Mouse (Mus musculus) limb, embryonic 12.5 days (tissue): ENCODE results near the gene Slc25a17. TPM values are rescaled to one million over a fixed set of nuclear protein-coding genes. Genes with fewer than 3 reads are reported as not detected.

Experiments
- ATAC-seq: fragments of 200-750 bp; cut with Nextera tagmentation; 2 replicates; pipeline ENCODE4 v1.8.0; 2017; ENCODE audit warnings: low read depth, moderate TSS enrichment; ENCODE audit not compliant: insufficient number of reproducible peaks, insufficient read depth, low FRiP score, low TSS enrichment
- H3K27ac ChIP-seq: fragments of 300-500 bp; sonication (generic); 2 replicates; pipeline ENCODE4 v1.5.1; 2016; ENCODE audit warnings: mild to moderate bottlenecking, moderate library complexity
- H3K27me3 ChIP-seq: fragments of 300-500 bp; sonication (generic); 2 replicates; pipeline ENCODE4 v1.6.1; 2016; ENCODE audit warnings: mild to moderate bottlenecking, moderate library complexity
- H3K36me3 ChIP-seq: fragments of 300-500 bp; sonication (generic); 2 replicates; pipeline ENCODE4 v1.6.1; 2016; ENCODE audit warnings: mild to moderate bottlenecking, moderate library complexity
- H3K4me1 ChIP-seq: fragments of 300-500 bp; sonication (generic); replicated peaks from 2 replicates; pipeline ENCODE4 v1.6.1; 2016
- H3K4me2 ChIP-seq: fragments of 300-500 bp; sonication (generic); 2 replicates; pipeline ENCODE4 v1.6.1; 2016; ENCODE audit warnings: mild to moderate bottlenecking, moderate library complexity
- H3K4me3 ChIP-seq: fragments of 300-500 bp; sonication (generic); replicated peaks from 2 replicates; pipeline ENCODE4 v1.5.1; 2016; ENCODE audit warnings: mild to moderate bottlenecking
- H3K9ac ChIP-seq: fragments of 300-500 bp; sonication (generic); replicated peaks from 2 replicates; pipeline ENCODE4 v1.6.1; 2016; ENCODE audit warnings: mild to moderate bottlenecking, moderate library complexity
- H3K9me3 ChIP-seq: fragments of 300-500 bp; sonication (generic); 2 replicates; pipeline ENCODE4 v1.6.1; 2016; ENCODE audit warnings: mild to moderate bottlenecking, moderate library complexity
- WGBS: fragments of 180-500 bp; shearing (Covaris S2); methylation state at CpG from one replicate; pipeline ENCODE4 v1.1.7; 2016; 5-methylcytosine and 5-hydroxymethylcytosine counted together
- polyA plus RNA-seq: library from polyadenylated mRNA; unstranded; fragments of >200 nt; fragmentation: Nextera tagmentation; extraction: Ambion mirVana; gene quantifications from 2 replicates; pipeline ENCODE4 v1.2.1, GENCODE M21; 2016

Gene Slc25a17
- polyA plus RNA-seq, 1 experiment from 2014 or later = 109 TPM

DNA sequence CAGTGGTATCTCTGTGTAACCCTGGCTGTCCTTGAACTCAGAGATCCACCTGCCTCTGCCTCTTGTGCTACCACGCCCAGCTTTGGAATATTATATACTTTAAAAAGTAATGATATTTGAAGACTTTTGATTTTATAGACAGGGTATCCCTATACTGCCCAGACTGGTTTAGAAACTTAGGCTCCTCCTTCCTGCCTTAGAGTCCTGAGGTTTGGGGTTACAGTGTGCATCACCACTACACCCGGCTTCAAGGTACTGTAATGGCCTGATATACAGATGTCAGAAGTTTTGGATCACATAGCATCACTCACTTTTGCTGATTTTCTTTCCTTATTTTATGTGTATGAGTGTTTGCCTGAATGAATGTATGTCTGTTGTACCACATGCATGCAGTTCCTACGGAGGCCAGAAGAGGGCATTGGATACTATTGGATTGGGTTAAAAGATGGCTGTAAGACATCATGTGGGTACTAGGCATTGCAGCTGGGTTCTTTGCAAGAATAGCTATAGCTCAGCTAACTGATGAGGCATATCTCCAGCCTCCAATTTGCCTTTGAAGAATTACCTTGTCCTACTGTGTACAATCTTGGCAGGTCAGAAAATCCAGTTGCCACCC lies 5.4 kb downstream of the Slc25a17 start:
- no peak overlapping the region for H3K4me2 ChIP-seq
- 65% methylated on average over 3 of the region's 3 CpGs for WGBS
- H3K9me3 ChIP-seq = no peaks in the 10 kb centered on the region
- peaks cover 3% of the 10 kb centered on the region; the same call in 1 of the 2 replicates for H3K36me3 ChIP-seq
- no peak overlapping the region for H3K27ac ChIP-seq
- no peaks in the 10 kb centered on the region for H3K27me3 ChIP-seq
- H3K4me3 ChIP-seq = no peak overlapping the region
- ATAC-seq = no peak; the same call in 1 of the 2 replicates
- peaks cover 16% of the 10 kb centered on the region for H3K4me1 ChIP-seq
- no peak overlapping the region for H3K9ac ChIP-seq

DNA sequence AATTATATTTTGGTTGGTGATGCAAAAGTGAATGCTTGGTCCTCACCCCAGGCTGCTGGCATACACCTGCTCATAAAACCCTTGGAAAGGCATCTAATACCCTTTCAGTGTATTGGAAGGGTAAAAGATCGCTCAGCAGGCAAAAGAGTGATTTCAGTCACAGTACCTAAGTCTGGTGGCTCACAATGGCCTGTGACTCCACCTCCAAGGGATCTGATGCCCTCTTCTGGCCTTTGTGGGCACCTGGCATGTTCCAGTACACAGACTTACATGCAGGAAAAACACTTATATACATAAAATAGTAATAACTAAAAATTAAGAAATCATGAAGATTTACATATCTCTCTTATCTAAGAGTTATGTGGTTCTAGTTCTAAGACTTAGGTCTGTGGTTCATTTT lies 8.0 kb downstream of the Slc25a17 start:
- Histone ChIP-seq H3K27me3 (no peaks in the 10 kb centered on the region), H3K9ac (no peak overlapping the region), H3K9me3 (no peaks in the 10 kb centered on the region), H3K27ac (no peak overlapping the region), H3K4me3 (no peak overlapping the region), H3K4me1 (peaks cover 6% of the 10 kb centered on the region), H3K4me2 (no peak overlapping the region), H3K36me3 (peaks cover 3% of the 10 kb centered on the region; the same call in 1 of the 2 replicates)
- ATAC-seq = no peak
- WGBS = 72% methylated on average over 1 of the region's 1 CpGs

DNA sequence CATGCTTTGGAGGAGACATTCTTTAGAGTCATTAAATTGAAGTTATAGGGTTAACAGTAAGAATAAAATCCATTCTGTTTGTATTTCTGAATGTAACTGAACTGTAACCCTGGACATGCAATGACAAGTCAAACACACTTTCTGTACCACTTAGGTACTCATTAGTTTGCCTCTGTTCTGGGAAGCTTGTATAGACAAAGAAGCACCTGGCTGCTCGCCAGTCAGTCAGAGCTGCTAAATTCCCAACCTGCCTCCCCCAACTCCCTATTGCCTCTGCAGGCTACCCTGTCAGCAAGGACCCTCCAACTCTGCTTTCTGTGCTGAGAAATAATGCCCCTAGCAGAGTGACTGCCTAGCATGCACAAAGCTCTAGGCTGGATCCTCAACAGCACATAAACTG lies 10.2 kb downstream of the Slc25a17 start:
- H3K4me3 ChIP-seq = no peak overlapping the region
- no peaks in the 10 kb centered on the region for H3K9me3 ChIP-seq
- no peak overlapping the region for H3K9ac ChIP-seq
- peaks cover under 1% of the 10 kb centered on the region; the same call in 1 of the 2 replicates for H3K36me3 ChIP-seq
- no peaks in the 10 kb centered on the region for H3K27me3 ChIP-seq
- H3K27ac ChIP-seq = no peak overlapping the region
- WGBS = 73% methylated on average over 1 of the region's 1 CpGs
- no peak for ATAC-seq
- no peaks in the 10 kb centered on the region for H3K4me1 ChIP-seq
- H3K4me2 ChIP-seq = no peak overlapping the region

DNA sequence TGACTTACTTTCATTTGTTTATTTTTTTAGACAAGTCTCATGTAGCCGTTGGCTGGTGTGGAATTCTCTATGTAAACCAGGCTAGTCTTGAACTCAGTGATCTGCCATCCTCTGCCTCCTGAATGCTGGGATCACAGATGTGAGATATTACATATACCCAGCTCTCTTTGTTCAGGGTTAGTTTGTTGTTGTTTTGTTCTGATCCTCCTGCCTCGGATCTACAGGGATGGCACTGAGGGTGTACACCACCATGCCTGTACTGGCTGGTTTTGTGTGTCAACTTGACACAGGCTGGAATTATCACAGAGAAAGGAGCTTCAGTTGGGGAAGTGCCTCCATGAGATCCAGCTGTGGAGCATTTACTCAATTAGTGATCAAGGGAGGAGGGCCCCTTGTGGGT lies 12.2 kb downstream of the Slc25a17 start:
- no peaks in the 10 kb centered on the region for H3K27me3 ChIP-seq
- no peak for ATAC-seq
- no peaks in the 10 kb centered on the region for H3K9me3 ChIP-seq
- peaks cover 15% of the 10 kb centered on the region for H3K36me3 ChIP-seq
- no peaks in the 10 kb centered on the region for H3K4me1 ChIP-seq
- WGBS = 80% methylated on average over 2 of the region's 2 CpGs
- no peak overlapping the region for H3K27ac ChIP-seq
- no peak overlapping the region for H3K4me3 ChIP-seq
- no peak overlapping the region for H3K4me2 ChIP-seq
- H3K9ac ChIP-seq = no peak overlapping the region

DNA sequence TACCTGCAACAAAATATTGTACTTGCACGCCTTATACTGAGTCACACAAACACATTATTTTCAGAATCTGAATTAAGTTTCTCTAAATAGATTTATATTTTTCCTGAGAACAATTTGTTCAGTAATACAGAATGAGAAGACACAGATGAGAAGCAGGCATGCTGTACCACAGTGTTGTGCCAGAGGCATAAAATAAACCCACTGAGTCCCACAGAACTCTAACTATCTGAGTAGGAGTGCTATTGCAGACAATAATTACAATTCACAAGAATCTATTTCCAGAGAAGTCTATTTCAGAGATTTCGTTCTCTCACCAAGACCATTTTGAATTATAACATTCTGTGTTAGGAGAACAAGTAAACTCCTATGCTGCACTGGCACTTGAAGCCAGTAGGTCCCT lies 13.1 kb downstream of the Slc25a17 start:
- WGBS = 95% methylated on average over 2 of the region's 2 CpGs
- Histone ChIP-seq H3K4me3 (no peak overlapping the region), H3K36me3 (peaks cover 23% of the 10 kb centered on the region), H3K27ac (no peak overlapping the region), H3K27me3 (no peaks in the 10 kb centered on the region), H3K9ac (no peak overlapping the region), H3K4me2 (no peak overlapping the region), H3K9me3 (no peaks in the 10 kb centered on the region), H3K4me1 (no peaks in the 10 kb centered on the region)
- ATAC-seq = no peak

DNA sequence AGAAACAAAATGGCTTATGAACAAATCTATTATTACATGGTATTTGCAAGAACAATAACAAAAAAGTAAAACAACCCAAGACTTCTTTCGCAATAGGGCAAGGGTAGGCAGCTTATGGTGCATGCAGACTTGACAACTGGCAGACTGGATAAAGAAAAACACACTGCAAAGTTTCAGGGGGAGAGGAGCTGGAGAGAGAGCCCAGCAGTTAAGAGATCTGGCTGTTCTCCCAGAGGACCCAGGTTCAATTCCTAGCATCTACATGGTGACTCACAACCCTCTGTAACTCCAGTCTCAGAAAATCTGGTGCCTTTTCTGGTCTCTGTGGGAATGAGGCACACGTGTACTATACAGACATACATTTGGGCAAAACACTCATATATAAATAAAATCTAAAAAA lies 19.2 kb downstream of the Slc25a17 start:
- no peak overlapping the region for H3K4me3 ChIP-seq
- no peak overlapping the region for H3K4me2 ChIP-seq
- ATAC-seq = no peak
- H3K27ac ChIP-seq = no peak overlapping the region
- peaks cover 68% of the 10 kb centered on the region for H3K36me3 ChIP-seq
- H3K9me3 ChIP-seq = no peaks in the 10 kb centered on the region
- 89% methylated on average over 2 of the region's 2 CpGs for WGBS
- no peaks in the 10 kb centered on the region for H3K27me3 ChIP-seq
- no peak overlapping the region for H3K9ac ChIP-seq
- H3K4me1 ChIP-seq = no peaks in the 10 kb centered on the region

DNA sequence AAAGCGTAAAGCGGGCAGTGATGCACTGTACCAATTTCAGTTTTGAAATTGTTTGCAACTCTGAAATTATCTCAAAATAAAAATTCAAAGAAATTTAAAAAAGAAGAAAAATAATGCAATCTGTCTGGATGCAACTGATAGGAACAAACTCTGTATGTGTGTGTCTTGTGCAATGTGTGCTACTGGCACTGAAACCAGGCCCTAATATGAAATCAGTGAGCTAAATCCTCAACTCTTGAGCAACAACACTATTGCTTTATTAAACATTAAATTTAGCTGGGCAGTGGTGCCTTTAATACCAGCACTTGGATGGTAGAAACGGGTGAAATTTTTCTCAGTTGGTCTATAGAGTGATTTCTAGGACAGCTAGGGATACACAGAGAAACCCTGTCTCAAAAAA lies 21.5 kb downstream of the Slc25a17 start:
- no peaks in the 10 kb centered on the region for H3K9me3 ChIP-seq
- no peak overlapping the region for H3K9ac ChIP-seq
- ATAC-seq = no peak
- no peak overlapping the region for H3K4me3 ChIP-seq
- H3K4me2 ChIP-seq = no peak overlapping the region
- 94% methylated on average over 3 of the region's 3 CpGs for WGBS
- H3K27ac ChIP-seq = no peak overlapping the region
- no peaks in the 10 kb centered on the region for H3K27me3 ChIP-seq
- no peaks in the 10 kb centered on the region for H3K4me1 ChIP-seq
- H3K36me3 ChIP-seq = peaks cover 84% of the 10 kb centered on the region

DNA sequence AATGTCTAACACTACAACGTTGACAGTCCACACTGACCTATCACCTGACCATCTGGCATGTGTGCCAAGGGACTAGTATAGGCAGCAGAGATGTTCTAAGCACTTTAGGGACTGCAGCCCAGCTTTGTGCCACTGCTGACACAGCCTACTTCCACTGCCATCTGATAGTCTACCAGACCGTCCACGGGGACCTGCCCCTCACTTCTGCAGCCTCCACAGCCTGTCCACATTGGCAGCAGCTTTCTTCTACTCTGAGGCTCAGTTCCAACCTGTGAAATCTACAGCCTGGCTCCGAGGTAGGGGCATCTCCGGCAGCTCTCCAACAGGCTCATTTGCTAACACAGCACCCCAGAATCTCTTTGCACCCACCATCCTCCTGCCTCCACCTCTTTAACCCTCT lies 24.1 kb downstream of the Slc25a17 start:
- Histone ChIP-seq H3K4me2 (no peak overlapping the region), H3K36me3 (peaks cover 86% of the 10 kb centered on the region), H3K27me3 (no peaks in the 10 kb centered on the region), H3K27ac (no peak overlapping the region), H3K4me3 (no peak overlapping the region), H3K4me1 (no peaks in the 10 kb centered on the region), H3K9me3 (no peaks in the 10 kb centered on the region), H3K9ac (no peak overlapping the region)
- no peak for ATAC-seq
- WGBS = 84% methylated on average over 5 of the region's 5 CpGs

DNA sequence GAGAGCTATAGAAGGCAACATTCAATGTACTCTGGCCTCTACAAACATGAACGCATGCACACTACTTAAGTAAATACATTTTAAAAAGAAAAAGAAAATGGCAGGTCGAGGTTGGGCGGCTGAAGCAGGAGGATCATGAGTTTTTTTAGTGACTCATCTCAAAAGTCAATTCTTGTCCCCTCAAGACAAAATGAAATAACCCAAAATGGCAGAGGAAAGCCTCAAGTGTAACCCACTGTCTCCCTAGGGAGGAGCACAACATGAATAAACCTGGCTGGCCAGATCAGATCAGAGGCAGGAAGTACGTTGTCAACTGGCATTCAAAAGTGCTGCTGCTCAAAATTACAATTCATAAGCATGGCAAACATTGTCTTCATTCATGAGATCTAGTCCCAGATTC lies 28.1 kb downstream of the Slc25a17 start:
- Histone ChIP-seq H3K9me3 (no peaks in the 10 kb centered on the region), H3K27me3 (no peaks in the 10 kb centered on the region), H3K4me1 (peaks cover 3% of the 10 kb centered on the region; the same call in 1 of the 2 replicates), H3K36me3 (peaks cover 86% of the 10 kb centered on the region), H3K4me3 (no peak overlapping the region), H3K9ac (no peak overlapping the region), H3K27ac (no peak overlapping the region), H3K4me2 (no peak overlapping the region)
- WGBS = 95% methylated on average over 4 of the region's 4 CpGs
- ATAC-seq = no peak

DNA sequence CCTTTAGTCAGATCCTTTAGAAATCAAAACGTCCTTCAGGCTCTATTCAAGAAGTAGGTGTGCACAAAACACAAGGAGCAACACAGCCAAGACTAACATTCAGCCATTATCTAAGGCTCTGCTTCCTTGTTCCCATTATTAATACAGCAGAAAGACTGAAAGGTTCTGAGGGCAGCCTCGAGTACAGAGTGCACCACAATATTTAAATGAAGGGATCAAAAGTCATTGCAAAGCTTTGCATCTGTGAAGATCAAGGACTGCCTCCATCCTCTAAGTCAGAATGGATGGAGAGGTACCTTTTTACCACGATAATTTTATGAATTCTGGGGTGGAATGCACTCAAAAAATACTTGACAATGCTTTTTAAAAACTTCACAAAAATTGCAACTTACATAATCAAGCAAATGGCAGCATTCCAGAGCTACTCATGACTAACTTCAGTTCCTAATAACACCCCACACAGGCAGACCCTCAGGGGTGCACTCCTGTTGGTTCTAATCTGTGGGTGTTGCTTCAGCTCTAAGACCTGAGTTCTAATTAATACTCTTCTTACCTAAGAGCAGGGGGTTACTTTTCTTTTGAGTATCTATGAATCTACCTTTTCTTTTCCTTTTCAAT lies 29.7 kb downstream of the Slc25a17 start:
- Histone ChIP-seq H3K4me1 (peaks cover 7% of the 10 kb centered on the region), H3K36me3 (peaks cover 81% of the 10 kb centered on the region), H3K27me3 (no peaks in the 10 kb centered on the region), H3K9me3 (no peaks in the 10 kb centered on the region), H3K4me2 (no peak overlapping the region), H3K27ac (no peak overlapping the region), H3K4me3 (no peak overlapping the region), H3K9ac (no peak overlapping the region)
- ATAC-seq = no peak
- 73% methylated on average over 3 of the region's 3 CpGs for WGBS

DNA sequence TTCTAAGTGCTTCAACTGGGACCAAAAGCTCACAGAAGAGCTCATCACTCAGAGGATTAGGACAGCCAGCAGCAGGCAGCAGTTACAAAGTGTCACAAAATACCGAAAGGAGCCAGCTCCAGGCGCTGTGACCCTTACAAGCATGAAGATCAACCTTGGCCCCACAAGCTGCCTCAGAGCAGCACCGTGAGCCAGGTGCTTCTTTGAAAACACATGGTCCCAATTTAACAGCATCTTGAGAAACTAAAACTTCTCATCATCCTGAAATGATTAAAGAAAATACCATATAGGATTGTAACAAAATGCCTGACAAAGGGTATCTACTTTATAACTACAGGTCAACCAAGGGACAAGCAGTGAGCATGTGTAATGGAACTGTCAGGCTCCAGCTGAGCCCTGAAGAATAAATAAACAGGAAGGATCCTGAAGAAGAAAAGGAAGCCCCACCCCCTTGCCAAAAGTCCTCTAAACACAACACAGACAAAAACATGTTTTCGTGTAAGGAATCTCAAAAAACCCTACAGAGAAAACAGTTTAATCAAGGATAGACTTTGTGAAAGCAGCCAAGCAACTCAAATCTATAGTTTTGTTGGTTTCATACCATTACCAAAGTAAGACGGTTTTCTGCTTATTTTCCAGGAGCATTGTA lies 30.8 kb downstream of the Slc25a17 start:
- Histone ChIP-seq H3K4me3 (no peak overlapping the region), H3K9me3 (no peaks in the 10 kb centered on the region), H3K9ac (no peak overlapping the region), H3K4me1 (peaks cover 7% of the 10 kb centered on the region), H3K4me2 (no peak overlapping the region), H3K27me3 (no peaks in the 10 kb centered on the region), H3K36me3 (peaks cover 77% of the 10 kb centered on the region), H3K27ac (no peak overlapping the region)
- WGBS = 31% methylated on average over 5 of the region's 5 CpGs
- ATAC-seq = no peak
